Mouse (Mus musculus): ENCODE results near the gene Tdrd12. TPM values are rescaled to one million over a fixed set of nuclear protein-coding genes. Genes with fewer than 3 reads are reported as not detected.
"Not testable (repeated sequence)": the region's sequence is repeated elsewhere in the genome, so short reads cannot be mapped to it uniquely, and the experiment has no call there.

Gene Tdrd12
- polyA plus RNA-seq, 1 experiment = 0.21 TPM

DNA sequence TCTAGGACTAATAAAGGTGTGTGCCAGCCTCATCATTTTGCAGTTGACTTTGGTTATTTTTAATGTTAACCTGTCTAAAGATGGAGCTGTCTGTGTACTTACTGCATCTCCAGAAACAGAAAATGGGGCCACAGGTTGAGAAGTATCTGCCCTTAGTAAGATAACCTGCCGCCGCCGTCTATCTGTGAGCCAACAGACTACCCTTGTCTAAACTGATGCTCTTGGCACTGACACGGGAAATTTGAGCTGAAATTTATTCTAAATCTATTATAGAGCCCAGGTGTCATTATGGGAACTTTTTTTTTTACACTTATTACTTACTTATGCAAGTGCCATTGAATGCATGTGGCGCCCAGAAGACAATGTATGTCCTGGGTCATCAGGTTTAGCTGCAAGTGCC lies 19.4 kb upstream of the Tdrd12 start:
- DNase-seq (ENCODE audit: low read depth, low spot score) = no peak
- 79% methylated on average over 5 of the region's 5 CpGs for WGBS

DNA sequence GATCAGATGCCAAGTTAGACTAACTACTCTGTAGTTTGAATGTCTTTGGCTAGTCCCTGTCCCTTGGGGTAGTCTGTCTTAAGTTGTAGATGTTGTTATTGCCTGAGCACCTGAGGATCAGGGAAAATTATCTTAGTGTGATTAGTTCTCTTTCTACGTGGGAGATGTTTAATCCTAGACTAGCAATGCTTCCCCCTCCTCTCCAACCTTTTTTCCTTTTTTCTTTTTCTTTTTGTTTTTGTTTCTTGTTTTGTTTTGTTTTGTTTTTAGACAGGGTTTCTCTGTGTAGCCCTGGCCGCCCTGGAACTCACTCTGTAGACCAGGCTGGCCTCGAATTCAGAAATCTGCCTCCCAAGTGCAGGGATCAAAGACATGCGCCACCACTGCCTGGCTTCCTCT lies 18.7 kb upstream of the Tdrd12 start, which contains the start of gene Nudt19:
Nudt19 (minus strand) TSS at position 100 of the 399 bp plus-strand sequence.
- 40% methylated on average over 4 of the region's 4 CpGs for WGBS
- no peak for DNase-seq (ENCODE audit: low read depth, low spot score)

DNA sequence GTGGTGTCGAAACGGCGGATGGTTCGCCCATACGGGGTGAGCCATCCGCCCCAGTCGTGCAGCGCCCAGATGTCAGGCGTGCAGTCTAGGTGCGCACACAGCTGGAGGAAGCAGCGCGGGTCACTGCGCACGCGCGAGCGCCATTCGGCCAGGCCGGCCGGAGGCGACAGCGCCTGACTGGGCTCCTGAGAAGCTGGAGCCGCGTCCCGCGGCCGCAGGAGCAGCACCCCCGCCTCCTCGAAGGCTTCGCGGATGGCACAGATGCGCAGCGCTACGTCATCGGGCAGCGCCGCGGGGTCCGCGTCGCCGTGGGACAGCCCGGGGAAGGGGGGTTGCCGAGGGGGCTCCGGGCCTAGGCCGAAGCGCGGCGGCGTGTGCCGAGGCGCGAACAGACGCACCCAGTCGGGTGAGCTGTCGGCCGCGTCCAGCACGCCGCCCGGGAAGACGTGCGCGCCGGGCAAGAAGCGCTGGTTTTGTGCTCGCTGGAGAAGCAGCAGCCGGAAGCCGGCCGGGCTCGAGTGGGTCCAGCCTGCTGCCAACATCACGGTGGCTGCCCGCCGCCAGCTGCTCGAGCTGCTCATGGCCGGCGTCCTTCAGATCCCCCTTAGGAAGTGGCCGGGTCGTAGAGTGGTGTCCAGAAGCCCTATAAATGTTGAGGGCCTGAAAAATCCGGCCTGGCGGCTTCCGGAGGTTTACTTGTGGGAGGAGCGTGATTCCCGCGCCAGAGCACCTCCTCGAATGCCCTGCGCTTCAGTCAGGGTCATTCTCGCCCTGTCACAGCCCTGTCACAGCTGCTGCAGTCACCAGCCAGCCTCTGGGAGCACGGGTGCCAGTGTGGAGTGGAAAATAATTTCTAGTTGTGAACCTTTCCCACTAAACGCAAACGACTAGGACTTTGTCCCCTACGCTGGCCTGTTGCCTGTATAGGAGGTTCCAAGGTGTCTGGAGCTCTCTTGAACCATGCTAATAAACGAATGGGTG lies 18.0 kb upstream of the Tdrd12 start:
- DNase-seq (ENCODE audit: low read depth, low spot score) = peak; percentile 90
- under 1% methylated on average over 93 of the region's 93 CpGs for WGBS

DNA sequence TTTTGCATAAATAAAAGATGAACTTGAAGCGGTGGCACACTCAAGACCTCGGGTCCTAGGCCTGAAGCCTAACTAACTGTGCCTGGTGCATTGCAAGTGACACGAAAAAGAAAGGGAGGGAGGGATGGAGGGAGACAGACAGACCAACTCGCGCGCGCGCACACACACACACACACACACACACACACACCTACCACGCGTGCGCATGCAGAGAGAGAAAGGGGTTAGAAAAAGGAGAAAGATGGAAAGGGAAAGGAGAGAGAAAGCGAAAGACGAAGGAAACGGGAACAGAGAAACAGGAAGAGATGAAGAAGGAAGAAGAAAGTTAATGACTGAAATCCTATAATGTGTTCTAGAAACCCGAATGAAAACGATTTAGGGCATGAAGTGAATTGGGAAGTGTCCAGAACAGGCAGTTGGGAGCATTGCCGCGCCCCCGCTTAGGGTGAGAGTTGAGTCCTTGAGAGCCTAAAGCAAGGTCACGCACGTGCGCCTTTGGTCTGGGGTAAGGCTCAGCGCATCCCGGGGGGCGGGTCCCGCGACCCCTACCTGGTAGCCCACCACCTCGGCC lies 17.1 kb upstream of the Tdrd12 start:
- under 1% methylated on average over 28 of the region's 28 CpGs for WGBS
- DNase-seq (ENCODE audit: low read depth, low spot score) = no peak

DNA sequence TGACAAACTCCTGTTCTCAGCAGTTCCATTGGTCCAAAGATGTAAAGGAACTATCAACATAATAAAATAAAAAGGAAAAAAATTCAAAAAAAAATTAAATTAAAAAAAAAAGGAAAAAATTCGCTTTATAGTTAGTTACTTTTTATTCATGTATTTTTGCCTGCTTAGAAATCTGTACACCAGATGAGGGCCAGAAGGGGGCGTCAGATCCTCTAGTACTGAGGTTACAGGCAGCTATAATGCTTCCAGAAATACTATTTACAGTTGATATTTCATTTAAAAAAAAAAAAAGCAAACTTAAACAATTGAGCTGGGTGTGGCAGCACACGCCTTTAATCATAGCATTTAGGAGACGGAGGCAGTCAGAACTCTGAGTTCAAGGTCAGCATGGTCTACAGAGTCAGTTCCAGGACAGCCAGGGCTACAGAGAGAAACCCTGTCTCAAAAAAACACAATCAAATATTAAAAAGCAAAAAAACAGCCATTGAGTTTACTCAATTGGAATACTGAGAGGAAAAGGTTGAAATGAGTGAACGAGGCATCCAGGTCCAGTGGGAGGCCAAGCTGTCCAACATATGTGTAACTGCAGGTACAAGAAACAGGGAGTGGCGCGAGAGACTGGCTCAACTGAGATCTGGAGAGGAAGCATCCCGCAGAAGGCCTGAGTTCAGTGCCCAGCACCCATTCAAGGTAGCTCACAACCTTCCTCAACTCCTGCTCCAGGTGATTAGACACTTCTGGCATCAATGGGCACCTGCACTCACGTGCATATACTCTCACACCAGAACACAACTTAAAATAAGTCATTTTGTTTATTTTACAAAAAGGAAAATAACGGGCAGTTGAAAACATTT lies 16.4 kb upstream of the Tdrd12 start:
- WGBS = 29% methylated on average over 10 of the region's 10 CpGs
- DNase-seq (ENCODE audit: low read depth, low spot score) = no peak

DNA sequence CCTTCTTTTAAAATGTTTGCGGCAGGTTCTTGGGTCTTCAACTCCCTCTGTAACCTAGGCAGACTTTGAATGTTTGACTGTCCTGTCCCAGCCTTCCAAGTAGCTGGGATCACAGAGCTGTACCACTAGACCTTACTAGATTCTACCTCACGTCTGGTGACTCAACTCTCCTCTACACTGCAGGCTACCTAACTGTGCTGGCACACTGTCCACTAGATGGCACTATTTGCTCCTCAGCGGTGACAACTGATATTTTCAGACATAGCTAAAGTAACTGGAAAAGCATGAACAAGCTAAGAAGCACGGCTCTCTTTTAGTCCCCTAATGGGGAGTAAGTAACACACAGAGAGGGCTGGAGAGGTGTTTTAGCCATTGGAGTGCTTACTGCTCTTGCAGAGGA lies 8.3 kb upstream of the Tdrd12 start:
- no peak for DNase-seq (ENCODE audit: low read depth, low spot score)
- 29% methylated on average over 4 of the region's 4 CpGs for WGBS

DNA sequence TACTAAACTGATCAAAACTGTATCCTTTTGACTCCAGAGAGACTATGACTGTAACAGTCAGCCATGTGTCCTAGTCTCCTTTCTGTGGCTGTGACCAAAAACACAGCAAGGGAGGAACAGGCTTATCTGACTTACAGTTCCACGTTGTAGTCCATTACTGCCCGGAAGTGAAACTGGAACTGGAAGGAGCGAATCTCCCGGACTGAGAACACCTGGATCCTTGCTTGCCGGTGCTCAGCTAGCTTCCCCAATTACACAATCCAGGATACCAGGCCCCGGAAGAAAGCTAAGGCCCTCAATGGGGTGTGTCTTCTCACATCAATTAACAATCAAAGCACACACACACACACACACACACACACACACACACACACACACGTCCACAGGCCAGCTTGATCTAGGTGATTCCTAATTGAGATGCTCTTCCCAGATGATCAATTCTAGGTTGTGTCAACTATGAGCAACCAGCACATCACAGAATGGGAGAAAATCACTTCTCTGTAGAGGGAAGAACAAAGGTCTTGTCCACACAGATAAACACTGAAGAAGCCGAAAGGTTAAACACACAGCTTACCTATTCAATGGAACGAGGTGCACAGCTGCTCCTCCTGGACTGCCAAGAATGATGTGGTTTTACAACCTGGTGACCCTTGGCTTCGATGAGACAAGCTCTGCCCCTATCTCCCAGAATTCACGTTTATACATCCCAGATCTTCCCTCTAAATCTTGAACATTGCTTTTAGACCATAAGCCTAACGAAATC lies 1.6 kb downstream of the Tdrd12 start:
- 23% methylated on average over 12 of the region's 12 CpGs for WGBS
- DNase-seq (ENCODE audit: low read depth, low spot score) = no peak

DNA sequence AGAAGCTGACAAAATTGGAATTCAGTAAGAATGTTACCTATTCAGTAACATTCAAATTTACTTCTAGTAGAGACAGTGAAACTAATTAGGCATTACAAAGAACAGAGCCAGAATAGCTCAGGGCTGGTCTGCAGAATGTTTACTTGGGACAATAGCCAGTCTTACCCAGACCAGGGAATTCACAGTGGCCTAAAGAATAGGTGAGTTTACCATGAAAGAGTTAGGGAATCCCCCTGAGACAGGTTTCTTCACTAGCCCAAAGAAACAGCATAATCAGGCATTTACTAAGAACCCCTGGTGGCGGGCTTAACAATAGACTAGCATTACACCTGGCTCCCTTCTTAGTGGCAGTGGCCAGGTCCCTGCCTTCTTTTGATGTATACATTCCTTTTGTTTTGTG lies 7.0 kb downstream of the Tdrd12 start:
- 80% methylated on average over 1 of the region's 1 CpGs for WGBS
- not testable (repeated sequence) for DNase-seq (ENCODE audit: low read depth, low spot score)

DNA sequence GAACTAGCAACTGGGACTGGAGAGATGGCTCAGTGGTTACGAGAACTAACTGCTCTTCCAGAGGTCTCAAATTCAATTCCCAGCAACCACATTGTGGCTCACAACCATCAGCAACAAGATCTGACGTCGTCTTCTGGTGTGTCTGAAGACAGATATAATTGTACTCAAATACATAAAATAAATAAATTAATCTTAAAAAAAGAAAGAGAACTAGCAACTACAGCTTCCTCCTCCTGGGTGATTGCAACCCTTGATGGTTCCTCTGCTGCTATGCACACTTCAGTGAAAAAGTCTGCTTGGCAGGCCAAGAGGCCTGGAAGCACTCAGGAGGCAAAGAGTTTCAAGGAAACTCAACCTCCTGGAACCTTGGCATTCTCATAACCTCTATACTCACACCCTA lies 7.5 kb downstream of the Tdrd12 start:
- DNase-seq (ENCODE audit: low read depth, low spot score) = no peak
- 85% methylated on average over 3 of the region's 3 CpGs for WGBS

DNA sequence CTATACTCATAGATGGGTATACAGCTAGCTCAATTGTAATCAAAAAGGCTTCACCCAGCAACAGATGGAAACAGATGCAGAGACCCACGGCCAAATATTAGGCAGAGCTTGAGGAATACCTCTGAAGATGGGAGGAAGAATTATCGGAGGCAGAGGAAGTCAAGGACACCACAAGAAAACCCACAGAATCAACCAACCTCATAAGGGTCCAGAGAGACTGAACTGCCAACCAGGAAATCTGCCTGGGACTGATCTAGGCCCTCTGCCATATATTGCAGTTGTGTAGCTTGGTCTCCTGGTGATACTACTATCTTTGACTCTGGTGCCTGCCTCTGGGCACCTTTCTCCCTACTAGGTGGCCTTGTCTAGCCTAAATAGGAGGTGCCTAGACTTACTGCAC lies 10.8 kb downstream of the Tdrd12 start:
- WGBS = 74% methylated on average over 2 of the region's 2 CpGs
- no peak for DNase-seq (ENCODE audit: low read depth, low spot score)

DNA sequence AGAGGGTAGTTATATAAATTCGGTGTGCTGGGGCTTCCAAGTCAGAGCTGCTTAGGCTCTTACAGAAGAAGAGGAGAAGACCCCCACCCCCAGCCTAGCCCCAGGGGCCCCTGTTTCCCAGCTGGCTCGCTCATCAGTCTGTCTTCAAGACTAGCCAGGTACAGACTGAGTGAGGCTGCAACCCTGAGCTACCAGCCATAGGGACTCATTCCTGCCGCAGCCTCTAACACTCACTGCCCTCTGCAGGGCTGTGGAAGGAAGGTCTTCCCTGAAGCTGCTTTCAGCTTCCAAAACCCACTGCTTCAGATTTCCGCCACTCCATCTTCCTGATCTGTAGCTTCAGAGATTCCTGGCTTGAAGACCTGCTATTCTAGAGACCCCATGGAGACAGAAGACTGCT lies 35.5 kb downstream of the Tdrd12 start:
- DNase-seq (ENCODE audit: low read depth, low spot score) = no peak
- 34% methylated on average over 4 of the region's 4 CpGs for WGBS

DNA sequence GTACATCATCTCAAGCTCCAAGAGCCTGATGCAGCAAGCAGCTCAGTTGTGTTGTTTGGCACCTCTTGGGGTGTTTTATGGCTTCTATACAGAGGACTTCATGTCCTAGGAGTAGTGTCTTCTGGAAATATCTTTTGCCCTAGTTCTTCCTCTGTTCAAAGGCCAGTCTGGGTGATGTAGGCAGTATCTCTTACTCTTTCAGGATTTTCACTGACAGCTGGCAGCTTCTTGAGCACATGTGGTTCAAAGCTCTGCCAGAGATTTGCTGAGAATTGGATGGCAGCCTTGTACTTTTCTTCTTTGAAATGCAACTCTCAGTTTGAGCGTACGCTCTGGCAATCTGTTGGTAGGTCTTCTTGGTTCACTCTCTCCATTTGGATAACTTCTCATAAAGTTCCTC lies 40.0 kb downstream of the Tdrd12 start:
- 92% methylated on average over 2 of the region's 2 CpGs for WGBS
- DNase-seq (ENCODE audit: low read depth, low spot score) = no peak

DNA sequence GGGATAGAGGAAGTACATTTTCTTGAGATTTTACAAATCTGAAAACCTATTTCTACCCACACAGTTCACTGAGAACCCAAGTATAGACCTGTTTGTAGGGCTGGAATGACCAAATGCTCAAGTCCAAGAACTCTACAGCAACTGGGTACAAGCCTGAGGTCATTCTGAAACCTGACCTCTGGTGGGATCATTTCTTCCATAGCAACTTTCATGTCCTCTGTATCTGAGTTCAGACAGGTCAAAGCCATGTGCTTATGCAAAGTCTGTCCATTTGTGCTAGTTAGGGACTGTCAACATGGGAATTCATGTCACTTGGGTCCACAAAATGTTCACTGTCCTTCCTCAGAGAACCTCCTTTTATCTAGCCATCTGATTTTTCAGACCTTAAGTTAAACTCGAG lies 46.5 kb downstream of the Tdrd12 start:
- 56% methylated on average over 1 of the region's 1 CpGs for WGBS
- DNase-seq (ENCODE audit: low read depth, low spot score) = no peak

DNA sequence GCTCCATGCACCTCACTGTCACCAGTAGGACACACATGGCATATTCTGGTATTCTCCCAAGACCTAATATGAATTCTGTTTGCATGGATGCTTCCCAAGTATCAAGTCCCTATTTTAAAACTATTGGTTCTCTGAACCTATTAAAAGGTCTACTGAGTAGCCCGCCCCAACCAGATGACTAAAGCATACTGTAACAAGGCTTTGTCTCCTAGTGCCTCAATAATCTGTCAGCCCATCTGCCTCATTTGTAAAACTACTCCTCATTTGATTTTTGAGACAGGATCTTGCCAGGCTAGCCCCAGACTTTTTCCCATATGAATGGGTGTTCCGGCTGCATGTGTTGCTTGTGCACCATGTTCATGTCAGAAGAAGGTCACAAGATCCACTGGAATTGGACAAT lies 47.4 kb downstream of the Tdrd12 start:
- WGBS = 90% methylated on average over 2 of the region's 2 CpGs

DNA sequence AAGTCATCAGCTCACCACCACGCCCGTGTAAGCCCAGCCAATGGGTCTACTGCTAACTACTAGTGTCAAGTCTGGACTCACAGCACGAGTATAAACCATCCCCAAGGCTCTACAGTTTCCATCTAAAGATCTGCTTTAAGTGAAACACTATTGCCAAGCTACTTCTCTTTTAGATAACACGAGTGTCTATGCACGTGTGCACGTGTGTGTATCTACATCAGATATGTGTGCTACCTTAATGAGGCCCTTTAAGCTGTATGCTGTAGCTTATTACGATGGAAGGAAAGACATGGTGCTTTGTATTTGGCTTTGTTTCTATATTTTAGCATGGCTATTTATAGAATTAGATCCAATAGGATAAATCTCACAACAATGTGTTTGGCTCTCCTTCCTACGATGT lies 51.0 kb downstream of the Tdrd12 start:
- WGBS = 80% methylated on average over 8 of the region's 8 CpGs
- no peak for DNase-seq (ENCODE audit: low read depth, low spot score)

More for the DNA sequence above, 47.4 kb downstream of the Tdrd12 start:
- no peak for DNase-seq (ENCODE audit: low read depth, low spot score)

DNA sequence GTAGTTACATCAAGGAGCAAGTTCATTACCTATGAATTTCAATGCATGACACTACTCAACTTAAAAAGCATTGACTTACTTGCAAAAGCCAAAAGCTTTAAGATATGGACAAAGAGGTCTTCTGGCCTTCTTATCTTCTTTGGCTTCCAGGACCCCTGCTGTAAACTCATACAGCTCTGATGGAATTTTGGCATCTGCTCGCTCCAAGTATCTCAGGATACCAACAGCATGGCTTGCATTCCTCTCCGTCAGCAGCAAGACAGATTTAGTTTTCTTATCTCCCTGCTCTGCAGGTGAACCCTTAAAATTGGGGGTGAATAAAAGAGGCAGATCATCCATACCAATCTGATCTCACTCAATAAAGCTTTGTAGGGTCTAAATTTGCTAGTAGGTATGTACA lies 52.4 kb downstream of the Tdrd12 start:
- 92% methylated on average over 2 of the region's 2 CpGs for WGBS
- no peak for DNase-seq (ENCODE audit: low read depth, low spot score)

DNA sequence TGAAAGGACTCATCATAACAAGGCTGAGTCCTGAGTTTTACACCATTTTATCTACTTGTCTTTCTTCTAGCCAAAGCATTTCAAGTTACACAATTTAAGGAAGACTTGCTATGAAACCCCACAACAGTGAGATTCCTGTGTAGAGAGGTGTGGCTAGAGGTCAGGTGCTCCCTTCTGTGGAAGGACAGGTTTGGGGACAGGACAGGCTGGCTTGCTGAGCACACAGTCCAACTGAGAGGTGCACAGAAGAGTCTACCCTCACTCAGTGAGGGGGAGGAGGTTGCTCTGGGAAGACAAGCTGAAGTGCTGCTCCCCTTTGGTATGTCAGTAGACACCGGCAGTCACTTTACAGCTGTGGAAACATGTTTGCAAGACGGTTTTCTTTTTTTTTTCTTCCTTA lies 61.1 kb downstream of the Tdrd12 start:
- 50% methylated on average over 2 of the region's 2 CpGs for WGBS
- no peak for DNase-seq (ENCODE audit: low read depth, low spot score)

DNA sequence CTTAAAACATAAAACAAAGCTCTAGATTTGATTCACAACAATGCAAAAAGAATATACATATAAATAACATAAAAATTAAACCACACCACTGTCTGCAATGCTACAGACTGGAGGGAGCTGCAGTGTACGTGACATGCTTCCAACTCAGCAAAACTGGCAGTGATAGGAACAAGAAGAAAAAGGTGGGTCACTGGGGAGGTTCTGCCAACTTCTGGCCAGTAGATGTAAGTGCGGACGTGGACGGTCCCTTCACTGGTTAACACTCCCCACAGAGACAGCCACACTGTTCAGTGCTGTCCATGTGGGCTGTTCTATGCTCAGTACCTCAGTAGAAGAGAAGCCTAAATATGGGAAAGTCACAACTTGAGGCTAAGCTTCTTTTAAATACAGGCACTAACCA lies 66.8 kb downstream of the Tdrd12 start:
- no peak for DNase-seq (ENCODE audit: low read depth, low spot score)
- WGBS = 44% methylated on average over 4 of the region's 4 CpGs

DNA sequence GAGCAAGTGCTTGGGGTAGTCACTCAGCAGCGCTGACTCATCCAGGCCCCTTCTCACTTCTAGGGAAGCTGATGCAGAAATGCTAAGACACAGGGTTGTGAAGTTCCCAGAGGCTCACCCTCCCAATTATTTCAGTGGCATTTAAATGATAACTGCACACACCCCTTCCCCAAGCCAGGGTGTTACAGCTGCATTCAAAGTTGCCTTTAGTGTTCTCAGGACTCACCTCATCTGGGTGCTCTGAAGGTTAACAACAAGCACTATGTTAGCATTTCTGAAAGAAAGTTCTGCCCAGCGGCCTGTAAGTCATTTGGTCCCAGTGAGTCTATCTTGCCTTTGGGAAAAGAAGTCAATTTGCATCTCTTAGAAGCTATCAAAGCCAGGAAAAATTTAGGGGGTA lies 69.7 kb downstream of the Tdrd12 start:
- WGBS = 71% methylated on average over 2 of the region's 2 CpGs
- DNase-seq (ENCODE audit: low read depth, low spot score) = no peak

DNA sequence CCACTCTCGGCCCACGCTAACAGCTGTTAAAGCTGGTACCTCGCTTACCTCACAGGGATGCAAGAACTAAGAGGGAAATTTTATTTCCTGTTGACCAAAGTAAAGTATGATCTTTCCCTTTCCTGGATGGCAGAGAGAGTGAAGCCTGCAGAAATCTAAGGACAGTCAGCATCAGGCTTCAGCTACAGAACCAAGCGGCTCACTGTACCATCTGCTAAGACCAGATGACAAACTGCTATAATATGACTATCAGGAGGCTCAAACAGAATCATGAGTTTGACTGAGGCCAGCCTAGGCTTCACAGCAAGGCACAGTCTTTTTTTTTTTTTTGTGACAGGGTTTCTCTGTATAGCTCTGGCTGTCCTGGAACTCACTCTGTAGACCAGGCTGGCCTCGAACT lies 72.5 kb downstream of the Tdrd12 start:
- whole genome bisulfite sequencing = 91% methylated on average over 5 of the region's 5 CpGs
- DNase-seq (ENCODE audit: low read depth, low spot score) = no peak
